Mouse (Mus musculus) c-Kit-positive CD71-positive TER-119-positive erythroid progenitor cells, embryonic 14.5 days (primary cell): Measurements from ENCODE around the gene Fbxw7.
"Not testable (repeated sequence)": the region's sequence is repeated elsewhere in the genome, so short reads cannot be mapped to it uniquely, and the experiment has no call there.

Experiments used
- DNase-seq: peaks from one replicate; pipeline ENCODE4 v3.0.0-alpha.2; 2013; ENCODE audit warnings: low spot score

Gene Fbxw7

DNA sequence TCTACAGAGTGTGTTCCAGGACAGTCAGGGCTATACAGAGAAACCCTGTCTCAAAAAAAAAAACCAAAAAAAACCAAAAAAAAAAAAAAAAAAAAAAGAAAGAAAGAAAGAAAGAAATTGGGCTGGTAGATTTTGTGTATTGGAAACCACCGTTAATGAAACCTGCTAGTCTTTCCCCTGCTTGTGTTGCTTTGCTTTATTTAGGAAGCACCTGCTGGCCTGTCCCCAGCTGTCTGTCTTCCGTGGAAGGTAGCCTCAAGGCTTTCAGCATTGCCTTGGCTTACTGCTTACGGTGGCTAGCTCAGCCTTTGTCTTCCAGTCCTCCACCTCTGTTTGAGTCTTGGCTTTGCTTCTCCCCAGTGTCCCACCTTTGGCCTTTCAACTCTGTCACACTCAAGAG, 11.9 kb downstream of the Fbxw7 start:
- DNase-seq = no peak

DNA sequence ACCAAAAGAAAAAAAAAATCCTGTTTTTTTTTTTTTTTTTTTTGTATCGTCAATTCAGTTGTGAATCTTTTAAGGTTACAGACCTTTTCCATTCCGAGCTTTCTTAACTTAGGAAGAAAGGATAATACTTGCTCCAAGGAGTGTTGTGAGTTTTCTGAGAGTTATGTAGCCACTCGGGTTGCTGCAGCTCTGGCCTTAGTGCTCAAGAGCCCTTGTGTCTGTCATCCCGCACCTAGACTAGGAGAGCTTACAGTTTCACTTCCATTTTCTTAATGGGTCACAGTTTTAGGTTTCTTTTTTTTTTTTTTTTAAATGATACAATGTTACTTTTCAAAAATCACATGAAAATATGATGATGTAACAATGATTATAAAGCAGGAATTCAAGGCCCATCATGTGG, 12.5 kb downstream of the Fbxw7 start:
- no peak for DNase-seq

DNA sequence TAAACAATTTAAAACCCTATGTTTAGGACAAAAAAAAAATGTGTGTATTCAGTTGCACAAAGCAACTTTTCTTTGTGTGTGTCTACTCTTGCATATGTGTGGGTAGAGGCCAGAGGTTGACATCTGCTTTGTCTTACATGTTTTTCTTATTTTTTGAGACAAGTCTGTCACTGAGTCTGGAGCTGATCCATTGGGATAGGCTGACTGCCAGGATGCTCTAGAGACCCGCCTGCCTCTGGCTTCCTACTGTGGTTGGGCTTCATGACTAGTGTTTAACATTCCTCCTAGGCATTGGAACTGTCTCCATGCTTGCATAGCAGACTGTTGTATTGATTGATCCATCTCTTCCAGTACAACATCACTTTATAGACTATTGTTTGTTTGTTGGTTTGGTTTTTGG, 14.3 kb downstream of the Fbxw7 start:
- DNase-seq = no peak

DNA sequence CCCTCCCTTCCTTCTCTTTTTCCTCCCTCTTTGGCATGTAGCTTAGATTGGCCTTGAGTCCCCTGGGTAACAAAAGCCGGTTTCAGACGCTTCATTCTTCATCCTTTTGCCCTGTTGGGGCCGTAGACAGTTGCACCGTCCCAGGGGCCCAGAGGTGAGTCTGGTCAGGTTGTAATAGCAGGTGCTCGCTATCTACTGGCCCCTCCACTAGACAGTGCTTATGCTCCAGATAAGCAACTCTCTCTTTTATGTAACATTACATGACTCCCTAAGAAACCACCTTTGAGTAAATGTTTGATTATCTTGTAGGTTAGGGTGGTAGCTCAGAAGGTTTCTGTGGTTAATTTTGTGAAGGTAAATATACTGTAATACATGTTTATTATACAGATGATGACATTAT, 21.0 kb downstream of the Fbxw7 start:
- no peak for DNase-seq

DNA sequence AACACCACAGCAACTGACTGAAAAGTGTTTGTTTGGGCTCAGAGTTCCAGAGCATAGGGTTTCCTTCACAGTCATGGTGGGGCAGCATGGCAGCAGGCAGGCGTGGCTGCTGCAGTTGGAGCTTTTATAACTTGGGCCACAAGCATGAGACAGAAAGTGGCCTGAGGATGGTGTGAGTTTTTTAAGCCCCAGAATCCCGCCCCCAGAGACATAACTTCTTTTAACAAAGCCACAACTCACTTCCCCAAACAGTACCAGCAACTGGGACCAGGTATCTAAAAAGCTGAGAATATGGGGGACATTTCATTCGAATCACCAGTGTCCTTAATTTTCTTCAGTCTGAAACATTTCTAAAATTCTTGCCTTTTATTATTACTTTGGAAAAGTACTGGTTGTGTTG, 22.9 kb downstream of the Fbxw7 start:
- no peak for DNase-seq

DNA sequence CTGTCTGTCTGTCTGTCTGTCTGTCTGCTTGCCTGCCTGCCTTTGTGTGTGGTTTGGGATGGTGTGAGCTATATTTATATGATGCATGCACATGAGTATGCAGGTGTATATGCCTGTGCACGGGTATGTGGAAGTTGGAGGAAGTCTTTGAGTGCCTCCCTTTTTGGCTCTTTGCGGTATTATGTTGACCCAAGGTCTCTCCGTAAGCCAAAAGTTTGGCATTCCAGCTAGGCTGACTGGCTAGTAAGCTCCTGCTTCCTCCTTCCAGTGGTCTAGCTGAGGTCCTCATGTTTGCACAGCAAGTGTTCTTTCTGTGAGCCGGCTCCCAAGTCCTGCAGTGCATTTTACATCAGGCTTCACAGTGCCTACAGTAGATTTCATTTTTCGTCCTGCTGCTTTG, 24.4 kb downstream of the Fbxw7 start:
- no peak for DNase-seq

DNA sequence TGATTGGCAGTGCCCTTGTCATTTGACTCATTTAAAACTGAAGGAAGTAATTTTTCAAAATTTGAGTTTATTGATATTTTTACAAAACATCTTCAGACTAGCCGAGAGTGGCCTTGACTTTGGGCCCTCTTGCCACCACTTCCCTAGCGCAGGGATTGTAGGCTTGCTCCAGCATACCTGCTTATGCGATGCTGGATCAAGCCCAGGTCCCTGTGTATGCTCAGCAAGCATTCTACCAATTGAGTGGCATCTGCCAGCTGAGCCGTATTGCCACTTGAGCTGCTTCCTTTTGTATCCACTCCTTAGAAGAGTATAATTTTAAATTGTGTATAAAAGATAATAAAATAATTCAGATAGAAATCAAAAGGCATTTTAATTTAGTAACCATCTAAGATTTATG, 26.2 kb downstream of the Fbxw7 start:
- DNase-seq = no peak

DNA sequence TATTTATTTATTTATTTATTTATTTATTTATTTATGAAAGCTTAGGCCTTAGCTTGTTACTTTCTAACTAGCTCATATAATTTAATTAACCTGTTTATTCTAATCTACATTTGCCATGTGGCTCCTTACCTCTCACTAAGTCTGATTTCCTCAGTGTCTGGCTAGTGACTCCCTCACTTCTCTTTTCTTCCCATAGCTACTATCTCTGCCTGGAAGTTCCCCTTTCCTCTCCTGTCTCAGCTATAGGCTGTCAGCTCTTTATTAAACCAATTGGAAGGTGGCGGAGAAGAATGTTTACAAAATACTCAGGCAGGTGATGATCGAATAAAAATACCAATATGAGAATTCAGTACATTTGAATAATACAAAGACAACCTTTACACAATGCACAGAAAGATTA, 27.7 kb downstream of the Fbxw7 start:
- DNase-seq = no peak

DNA sequence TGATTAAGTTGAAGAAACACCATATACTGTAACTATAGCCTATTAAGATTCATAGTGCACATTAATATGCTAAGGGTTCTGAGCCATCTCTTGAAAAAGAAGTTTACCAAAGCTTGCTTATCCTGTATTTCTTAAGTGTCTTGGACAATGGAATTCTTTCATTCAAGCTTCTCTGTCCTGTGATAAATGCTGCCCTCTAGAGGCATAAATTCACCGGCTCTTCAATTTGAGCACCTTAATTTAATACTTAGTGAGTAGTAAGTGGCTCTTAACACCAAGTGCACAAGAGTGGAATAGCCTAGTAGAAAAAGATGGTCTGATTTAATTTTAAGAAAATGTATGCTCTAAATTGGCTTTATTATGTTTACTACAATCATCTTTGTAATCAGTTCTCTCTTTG, 28.5 kb downstream of the Fbxw7 start:
- DNase-seq = peak; percentile 66

DNA sequence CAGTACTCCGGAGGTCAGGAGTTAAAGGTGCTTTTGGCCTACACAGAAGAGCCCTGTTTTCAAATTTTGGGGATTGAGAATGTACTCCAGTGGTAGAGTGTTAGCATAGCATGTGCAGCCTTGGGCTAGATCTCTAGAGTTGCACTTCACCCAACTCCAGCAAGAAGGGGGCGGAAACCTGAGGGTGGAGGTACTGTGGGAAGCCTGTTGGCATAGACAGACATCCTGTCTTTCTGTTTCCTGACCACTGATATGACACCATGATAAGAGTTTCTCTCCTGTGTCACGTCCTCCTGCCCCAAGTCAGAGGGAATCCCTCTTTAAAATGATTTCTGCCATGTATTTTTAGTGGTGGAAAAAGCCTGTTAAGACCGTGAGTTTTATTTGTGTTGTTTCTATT, 33.7 kb downstream of the Fbxw7 start:
- no peak for DNase-seq

DNA sequence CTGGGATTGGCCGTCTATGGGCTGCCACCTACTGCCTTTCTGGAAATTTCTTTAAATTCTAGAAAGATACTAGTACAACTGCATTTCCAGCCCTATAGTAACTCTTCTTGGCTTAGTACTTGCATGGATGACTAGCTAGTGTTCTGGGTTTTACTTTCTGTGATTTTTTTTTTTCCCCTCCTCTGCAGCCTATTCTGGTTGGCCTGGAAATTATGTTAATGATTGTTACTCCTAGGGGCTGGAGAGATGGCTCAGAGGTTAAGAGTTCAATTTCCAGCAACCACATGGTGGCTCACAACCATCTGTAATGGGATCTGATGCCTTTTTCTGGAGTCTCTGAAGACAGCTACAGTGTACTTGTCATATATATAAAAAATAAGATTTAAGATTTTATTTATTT, 35.4 kb downstream of the Fbxw7 start:
- DNase-seq = no peak

DNA sequence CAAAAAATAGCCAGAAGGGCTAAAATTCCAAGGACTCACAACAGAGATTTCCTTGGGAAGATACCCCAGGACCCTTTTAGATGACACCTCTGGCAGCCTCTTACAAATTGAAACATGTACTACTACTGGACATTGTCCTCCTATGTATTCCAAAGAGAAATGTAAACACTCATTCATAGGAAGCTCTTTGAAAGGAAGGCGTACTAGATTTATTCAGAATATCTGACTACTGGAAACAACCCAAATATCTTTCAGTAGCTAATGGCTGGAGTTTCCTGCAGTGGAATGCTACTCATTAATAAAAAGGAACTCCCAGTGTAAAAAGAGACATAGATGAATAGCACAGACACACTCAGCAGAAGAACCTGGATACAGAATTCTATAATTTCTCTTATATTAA, 36.7 kb downstream of the Fbxw7 start:
- no peak for DNase-seq

DNA sequence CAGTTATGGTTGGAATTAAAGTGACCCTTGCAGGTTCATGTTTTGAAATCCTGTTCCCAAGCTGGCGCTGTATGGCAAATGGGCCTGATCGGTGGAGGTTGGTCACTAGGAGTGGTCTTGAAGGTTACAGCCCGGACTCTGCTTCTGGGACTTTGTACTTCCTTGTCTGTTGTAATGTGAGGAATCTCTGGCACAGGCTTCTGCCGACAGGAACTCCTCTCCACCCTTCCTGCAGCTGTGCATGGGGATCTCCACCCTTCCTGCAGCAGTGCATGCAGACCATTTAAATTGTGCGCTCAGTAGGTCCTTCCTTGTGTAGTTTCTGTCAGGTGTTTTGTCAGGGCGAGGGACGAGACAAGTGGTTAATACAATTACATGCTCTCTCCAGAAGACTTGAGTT, 37.8 kb downstream of the Fbxw7 start:
- no peak for DNase-seq

DNA sequence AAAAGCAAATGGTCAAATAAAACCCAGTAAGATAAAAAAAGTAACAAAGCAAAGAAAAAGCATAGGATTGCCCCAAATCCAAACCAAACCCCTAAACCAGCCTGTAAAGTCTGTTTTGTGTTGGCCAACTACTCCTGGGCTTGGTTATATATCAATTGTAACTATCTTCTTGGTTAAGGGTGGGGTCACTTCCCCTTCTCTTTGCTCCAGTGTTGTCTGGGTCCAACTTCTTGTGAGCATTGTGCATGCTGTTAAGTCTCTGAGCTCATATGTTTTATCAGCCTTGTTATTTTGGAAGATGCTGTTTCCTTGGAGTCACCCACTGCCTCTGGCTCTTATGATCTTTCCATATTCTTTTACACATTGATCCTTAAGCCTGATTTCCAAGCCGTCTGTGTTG, 39.4 kb downstream of the Fbxw7 start:
- DNase-seq = no peak

DNA sequence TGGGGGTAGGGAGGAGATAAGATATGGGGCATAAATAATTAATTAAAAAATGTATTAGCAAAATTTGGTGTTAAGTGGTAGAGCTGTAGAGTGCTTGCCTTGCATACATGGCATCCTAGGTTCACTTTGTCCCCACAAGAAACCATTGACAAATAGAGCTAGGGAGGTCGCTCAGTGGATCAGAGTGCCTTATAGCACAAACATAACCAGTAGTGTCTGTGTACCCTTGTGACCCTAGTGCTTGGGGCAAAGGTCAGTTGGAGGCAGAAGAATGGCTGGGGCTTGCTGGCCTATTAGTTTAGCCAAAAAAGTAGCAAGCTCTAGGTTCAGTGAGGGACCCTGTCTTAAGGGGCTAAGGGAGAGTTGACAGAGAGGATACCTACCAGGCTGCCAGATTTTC, 45.6 kb downstream of the Fbxw7 start:
- DNase-seq = no peak

DNA sequence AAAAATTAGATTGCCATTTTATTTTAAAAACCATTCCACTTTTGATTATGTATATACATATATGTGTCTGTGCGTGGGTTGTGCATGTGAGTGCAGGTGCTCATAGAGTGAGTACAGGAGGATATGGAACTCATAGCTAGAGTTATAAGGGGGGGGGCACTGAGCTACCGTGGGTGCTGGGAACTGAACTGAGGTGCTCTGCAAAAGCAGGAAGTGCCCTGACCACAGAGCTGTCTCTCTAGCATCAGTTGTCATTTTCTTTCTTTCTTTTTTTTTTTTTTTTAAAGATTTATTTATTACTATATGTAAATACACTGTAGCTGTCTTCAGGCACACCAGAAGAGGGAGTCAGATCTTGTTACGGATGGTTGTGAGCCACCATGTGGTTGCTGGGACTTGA, 46.7 kb downstream of the Fbxw7 start:
- not testable (repeated sequence) for DNase-seq

DNA sequence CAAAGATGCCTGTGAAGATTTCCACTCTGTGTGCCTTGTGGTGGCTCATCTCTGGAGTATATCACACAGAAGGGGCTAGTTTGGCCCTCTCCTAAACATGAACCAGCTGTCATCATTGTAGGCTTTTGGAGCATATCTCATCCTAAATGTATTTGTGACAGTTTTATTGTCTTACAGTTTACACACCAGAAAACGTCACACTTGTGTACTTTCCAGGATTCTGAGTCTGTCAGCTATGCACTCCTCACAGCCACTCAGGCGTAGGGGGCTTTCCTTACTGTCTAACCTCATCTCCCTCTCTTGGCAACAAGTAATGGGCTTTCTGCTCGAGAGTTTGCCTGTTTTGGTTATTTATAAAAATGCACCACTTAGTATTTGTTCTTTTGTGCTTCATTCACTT, 50.6 kb downstream of the Fbxw7 start:
- no peak for DNase-seq

DNA sequence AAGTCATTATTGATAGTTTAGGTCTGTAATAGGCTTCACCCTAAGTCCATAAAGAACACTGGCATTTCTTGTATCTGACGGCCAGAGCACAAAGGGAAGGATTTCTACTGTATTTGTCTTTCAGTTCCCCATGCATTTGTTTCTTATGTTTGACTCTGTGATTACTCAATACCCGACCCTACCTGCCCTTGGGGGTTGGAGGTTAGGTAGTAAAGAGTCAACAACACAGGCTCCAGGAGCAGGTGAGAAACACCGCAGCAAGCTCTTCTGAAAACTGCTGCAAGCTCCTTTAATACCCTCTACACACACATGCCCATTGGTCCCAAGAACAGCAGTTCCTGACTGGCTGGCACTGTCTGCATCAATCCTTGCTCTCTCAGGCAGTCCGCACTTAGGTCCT, 51.8 kb downstream of the Fbxw7 start:
- no peak for DNase-seq

DNA sequence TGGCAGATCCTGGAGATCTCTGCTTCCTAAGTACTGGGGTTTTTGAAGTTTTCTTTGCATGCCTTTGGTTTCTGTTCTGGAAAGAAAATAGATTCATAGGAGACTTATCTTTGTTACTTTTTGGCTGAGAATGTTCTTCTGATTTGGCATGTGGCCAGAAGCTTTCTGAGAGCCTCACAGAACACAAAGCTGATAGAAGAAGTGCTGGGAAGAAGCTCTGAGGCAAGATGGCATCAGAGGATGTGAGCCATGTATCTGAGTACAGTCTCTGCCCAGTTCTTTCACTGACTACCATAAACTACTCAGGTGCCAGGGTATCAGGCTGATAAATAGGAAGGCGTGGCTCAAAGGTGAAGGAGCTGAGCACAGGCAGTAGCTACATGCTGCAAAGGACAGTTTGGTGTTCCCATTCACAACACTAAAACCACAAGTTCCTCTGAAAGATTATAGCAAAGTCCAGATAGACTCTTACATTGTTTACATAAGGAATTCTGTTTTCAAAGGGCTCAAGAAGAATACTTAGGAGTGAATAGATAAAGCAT, 52.4 kb downstream of the Fbxw7 start:
- DNase-seq = no peak

DNA sequence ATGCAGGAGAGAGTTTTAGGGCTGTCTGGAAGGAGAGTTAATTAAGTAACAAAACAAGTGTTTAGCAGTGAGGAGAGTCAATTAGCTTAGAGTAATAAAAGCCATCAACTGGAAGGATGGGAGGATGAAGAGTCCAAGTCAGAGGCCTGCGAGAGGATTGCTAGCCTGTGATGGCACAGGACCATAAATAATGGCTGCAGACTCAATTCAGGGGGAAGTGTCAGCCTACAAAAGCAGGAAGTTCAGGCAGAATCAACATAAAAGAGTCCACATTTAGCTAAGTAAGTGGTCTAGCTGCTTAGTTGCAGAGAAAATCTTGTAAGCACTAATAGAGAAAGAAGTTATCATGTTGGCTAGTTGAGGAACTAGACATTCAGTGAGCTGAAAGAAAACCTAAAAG, 52.9 kb downstream of the Fbxw7 start:
- no peak for DNase-seq

DNA sequence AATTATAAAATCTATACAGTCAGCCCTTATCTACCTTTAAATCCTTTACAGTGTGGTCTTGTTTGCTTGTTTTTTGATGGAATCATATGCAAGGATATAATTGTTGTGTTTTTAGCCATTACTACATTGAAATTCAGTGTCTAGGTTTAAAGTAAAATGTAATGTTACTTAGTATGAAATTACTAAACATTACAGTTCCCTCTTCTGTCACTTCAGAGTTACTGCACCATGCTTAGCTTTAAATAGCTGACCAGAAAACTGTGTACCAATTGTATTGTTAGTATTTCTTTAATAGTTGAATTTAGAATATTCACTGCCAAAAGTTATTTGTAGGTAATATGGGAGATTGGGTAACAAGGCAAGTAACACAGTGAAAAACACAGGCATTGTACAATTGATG, 55.1 kb downstream of the Fbxw7 start:
- no peak for DNase-seq

DNA sequence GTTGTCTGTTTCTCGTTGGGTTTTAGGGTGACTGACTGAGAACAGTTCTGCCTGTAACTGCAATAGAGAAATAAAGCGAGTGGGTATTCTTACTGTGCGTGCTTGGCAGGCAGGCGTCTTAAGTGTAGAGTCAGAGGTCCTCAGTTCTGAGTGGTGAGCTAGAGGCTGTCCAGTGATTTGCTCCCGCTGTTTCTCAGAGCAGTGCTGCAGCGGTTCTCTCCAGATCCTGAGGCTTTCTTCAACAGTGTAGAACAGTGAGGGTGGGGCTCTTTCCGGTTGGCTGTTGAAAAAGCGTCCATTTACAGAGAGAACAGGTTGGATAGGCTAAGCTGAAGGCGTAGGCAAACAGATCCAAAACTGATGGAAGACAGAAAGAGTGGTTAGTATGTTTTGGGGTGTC, 60.2 kb downstream of the Fbxw7 start:
- DNase-seq = no peak

DNA sequence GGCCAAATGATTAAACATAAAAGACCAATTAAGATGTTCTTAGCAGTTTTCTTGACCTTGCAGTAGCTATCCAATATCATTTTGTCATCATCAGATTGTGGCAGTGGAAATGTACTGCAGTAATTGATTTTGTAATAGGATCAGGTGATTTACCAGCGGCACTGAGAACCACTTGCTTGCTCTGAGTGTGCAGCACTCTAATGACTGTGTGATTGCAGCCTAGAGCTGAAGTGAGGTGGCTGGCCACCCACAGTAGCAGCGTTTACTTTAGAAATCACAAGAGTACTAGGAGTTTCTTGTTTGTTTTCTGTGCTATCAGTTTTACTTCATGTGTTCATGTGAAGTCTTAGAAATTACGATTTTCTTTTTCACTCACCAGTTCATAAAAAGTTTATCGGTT, 61.1 kb downstream of the Fbxw7 start:
- no peak for DNase-seq

DNA sequence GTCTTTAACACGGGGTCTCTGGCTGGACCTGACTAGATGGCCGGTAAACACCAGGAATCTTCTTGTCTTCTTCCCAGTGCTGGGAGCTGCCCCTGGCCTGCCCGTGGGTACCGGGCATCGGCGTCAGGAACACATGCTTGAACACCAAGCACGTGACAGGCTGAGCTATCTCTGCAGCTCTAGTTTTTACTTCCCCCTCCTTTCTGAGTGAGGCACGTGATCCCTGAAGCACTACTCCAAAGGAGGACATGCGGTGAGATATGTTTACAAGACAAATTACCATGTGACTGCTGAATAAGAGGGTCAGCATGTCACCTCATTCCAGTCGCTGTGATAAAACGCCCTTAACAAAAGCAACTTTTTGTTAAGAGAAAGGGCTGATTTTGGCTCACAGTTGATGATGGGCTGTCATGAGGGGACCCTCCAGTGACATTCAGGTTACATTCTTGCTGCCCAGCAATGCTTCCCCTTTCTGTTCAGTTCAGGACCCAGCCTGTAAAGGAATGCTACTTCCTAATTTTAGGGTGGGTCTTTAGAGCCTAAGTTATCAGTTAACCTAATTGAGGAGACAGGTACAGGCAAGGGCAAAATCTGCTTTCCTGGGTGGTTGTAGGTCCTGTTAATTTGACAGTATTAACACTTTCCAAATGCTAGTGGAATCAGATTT, 68.9 kb downstream of the Fbxw7 start:
- peak; percentile 13 for DNase-seq

DNA sequence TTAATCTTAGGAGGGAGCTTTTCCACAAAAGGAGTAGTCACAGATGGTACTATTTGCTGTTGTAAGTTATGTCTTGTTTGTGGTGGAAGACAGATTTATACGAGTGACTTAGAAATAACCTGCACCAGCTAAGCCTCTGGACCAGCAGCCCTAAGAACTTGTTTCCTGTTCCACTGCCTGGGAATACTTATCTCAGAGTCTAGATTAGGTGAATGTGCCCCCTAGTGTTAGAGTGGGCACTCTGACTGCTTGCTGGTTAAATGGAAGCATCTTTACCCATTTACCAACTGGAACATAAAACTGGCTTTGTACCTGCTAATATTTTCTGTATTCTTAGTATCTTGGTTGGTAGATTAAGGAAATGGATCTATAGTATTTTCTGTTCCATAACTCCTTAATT, 74.6 kb downstream of the Fbxw7 start:
- peak; percentile 13 for DNase-seq
